9 mouse cellular contexts compared by ENCODE assay signal in the genomic region with DNA sequence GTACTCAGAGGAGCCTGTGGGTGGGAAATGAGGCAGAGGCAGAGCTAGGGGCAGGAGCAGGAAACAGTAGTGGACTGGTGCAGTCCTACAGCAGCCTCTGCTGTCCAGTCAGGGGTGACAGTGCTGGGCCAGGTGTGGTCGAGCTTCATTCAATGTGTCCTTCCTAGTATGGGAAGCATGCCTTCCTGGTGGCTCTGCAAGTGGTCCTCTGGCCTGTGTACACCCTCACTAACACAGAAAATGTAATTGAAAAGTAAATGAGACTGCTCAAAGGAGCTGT. TPM values are rescaled to one million over a fixed set of nuclear protein-coding genes. Genes with fewer than 3 reads are reported as not detected.
DNase-seq lines count a peak whose midpoint lies in the region; ATAC-seq and TF ChIP-seq lines count a peak whose summit lies in the region.
"Had no signal": no experiment of that assay in that cellular context is flagged by ENCODE, and none has a peak within 500 bp of the region (broad histone marks: within the 10 kb centered on the region; RNA-seq: fewer than 3 reads in every experiment).

No protein-coding gene starts in this region.

- H3K4me2 ChIP-seq in heart, embryonic 11.5 days, result peak overlapping the region; percentile 9; the same call in 1 of the 2 replicates
- H3K4me2 ChIP-seq in lung, embryonic 15.5 days, result no peak overlapping the region
- no peak overlapping the region for H3K4me2 ChIP-seq in embryonic facial prominence, embryonic 14.5 days (ENCODE audit: low read depth, low read length)
- H3K4me2 ChIP-seq in liver, embryonic 14.5 days (ENCODE audit: low read depth), result no peak overlapping the region

- no peaks in the 10 kb centered on the region for H3K36me3 ChIP-seq in heart, embryonic 11.5 days (ENCODE audit: control insufficient read depth, insufficient read depth, low read length)
- H3K36me3 ChIP-seq in lung, embryonic 15.5 days, result no peaks in the 10 kb centered on the region
- peaks cover 3% of the 10 kb centered on the region; the same call in 1 of the 2 replicates for H3K36me3 ChIP-seq in embryonic facial prominence, embryonic 14.5 days (ENCODE audit: control insufficient read depth, insufficient read depth, low read length)
- H3K36me3 ChIP-seq in liver, embryonic 14.5 days (replicated peaks; ENCODE audit: control insufficient read depth, insufficient read depth, low read depth), result no peaks in the 10 kb centered on the region

- H3K9ac ChIP-seq in heart, embryonic 11.5 days (ENCODE audit: low read depth, low read length), result 0 out of 2 replicates have a peak overlapping the region, but pooled peaks have one; percentile 0
- no peak overlapping the region for H3K9ac ChIP-seq in lung, embryonic 15.5 days
- no peak overlapping the region for H3K9ac ChIP-seq in embryonic facial prominence, embryonic 14.5 days (ENCODE audit: low read depth, low read length)
- no peak overlapping the region for H3K9ac ChIP-seq in liver, embryonic 14.5 days (replicated peaks)

- TF ChIP-seq EP300 in liver, embryonic 14.5 days (IDR thresholded peaks at IDR 0.05; ENCODE audit: low read depth), result no peak

- WGBS in heart, embryonic 11.5 days (ENCODE audit: insufficient replicate concordance), result 68% methylated on average over 1 of the region's 1 CpGs
- WGBS in lung, embryonic 15.5 days, result 57% methylated on average over 1 of the region's 1 CpGs
- WGBS in embryonic facial prominence, embryonic 14.5 days, result 46% methylated on average over 1 of the region's 1 CpGs
- 27% methylated on average over 1 of the region's 1 CpGs for WGBS in liver, embryonic 14.5 days (ENCODE audit: insufficient replicate concordance)

- peaks cover 38% of the 10 kb centered on the region for H3K4me1 ChIP-seq in heart, embryonic 11.5 days (ENCODE audit: control insufficient read depth, insufficient read depth, low read length)
- H3K4me1 ChIP-seq in lung, embryonic 15.5 days, result peaks cover 48% of the 10 kb centered on the region
- peaks cover 24% of the 10 kb centered on the region for H3K4me1 ChIP-seq in embryonic facial prominence, embryonic 14.5 days (ENCODE audit: control insufficient read depth, insufficient read depth, low read length)
- H3K4me1 ChIP-seq in liver, embryonic 14.5 days (replicated peaks; ENCODE audit: control insufficient read depth in 2 of 2, insufficient read depth in 2 of 2, low read length in 1 of 2), result peaks cover 31 to 45% of the 10 kb centered on the region in 2 experiments

- intact Hi-C loops in heart, postnatal 25 days (cut with DNase I), result loop anchor here (5.0 to 10.0 kb wide), 2 partner anchors 112 to 1671 kb away; a partner anchor contains a TSS

- no peaks in the 10 kb centered on the region for H3K9me3 ChIP-seq in heart, embryonic 11.5 days (replicated peaks; ENCODE audit: control insufficient read depth, low read length)
- H3K9me3 ChIP-seq in lung, embryonic 15.5 days, result no peaks in the 10 kb centered on the region
- no peaks in the 10 kb centered on the region for H3K9me3 ChIP-seq in embryonic facial prominence, embryonic 14.5 days (ENCODE audit: control insufficient read depth, low read length)
- no peaks in the 10 kb centered on the region for H3K9me3 ChIP-seq in liver, embryonic 14.5 days (ENCODE audit: control insufficient read depth, low read length)

- DNase-seq in heart, postnatal 25 days (ENCODE audit: low spot score), result no peak
- no peak for DNase-seq in lung, postnatal 25 days (ENCODE audit: low spot score)
- no peak for DNase-seq in embryonic facial prominence, embryonic 14.5 days (ENCODE audit: low spot score)
- DNase-seq in liver, embryonic 14.5 days (ENCODE audit: low read depth in 3 of 3, low spot score in 3 of 3), result no peak
- DNase-seq in yolk sac, embryonic 10.5 days (ENCODE audit: low spot score), result no peak
- DNase-seq in spleen, adult 12 weeks (ENCODE audit: low spot score), result no peak
- DNase-seq: layer of hippocampus, postnatal 36 days had no signal

- peak overlapping the region; percentile 74 for H3K27ac ChIP-seq in heart, embryonic 11.5 days (ENCODE audit: low read depth, low read length)
- peak overlapping the region; percentile 38 for H3K27ac ChIP-seq in lung, embryonic 15.5 days
- peak overlapping the region; percentile 53 for H3K27ac ChIP-seq in embryonic facial prominence, embryonic 14.5 days (replicated peaks; ENCODE audit: low read depth, low read length)
- peak overlapping the region; percentile 49 for H3K27ac ChIP-seq in liver, embryonic 14.5 days

- peak; percentile 34 for TF ChIP-seq CTCF in liver, embryonic 14.5 days (IDR thresholded peaks at IDR 0.05; ENCODE audit: low read depth)

- no peak for ATAC-seq in heart, embryonic 11.5 days (replicated peaks; ENCODE audit: insufficient number of reproducible peaks, low FRiP score, low TSS enrichment)
- ATAC-seq in lung, embryonic 15.5 days (ENCODE audit: borderline replicate concordance, extremely low read depth, low FRiP score, low TSS enrichment), result no peak
- no peak for ATAC-seq in embryonic facial prominence, embryonic 14.5 days (ENCODE audit: low read depth)
- no peak for ATAC-seq in liver, embryonic 14.5 days (ENCODE audit: insufficient read depth)

- H3K4me3 ChIP-seq in heart, embryonic 11.5 days (ENCODE audit: low read depth, low read length), result no peak overlapping the region
- H3K4me3 ChIP-seq in lung, embryonic 15.5 days, result no peak overlapping the region
- H3K4me3 ChIP-seq in embryonic facial prominence, embryonic 14.5 days (ENCODE audit: low read depth, low read length), result no peak overlapping the region
- H3K4me3 ChIP-seq in liver, embryonic 14.5 days (ENCODE audit: insufficient read depth in 1 of 2, low read depth in 2 of 2, low read length in 2 of 2), result no peak overlapping the region

- no peaks in the 10 kb centered on the region for H3K27me3 ChIP-seq in heart, embryonic 11.5 days (ENCODE audit: control insufficient read depth, insufficient read depth, low read length)
- no peaks in the 10 kb centered on the region for H3K27me3 ChIP-seq in lung, embryonic 15.5 days
- H3K27me3 ChIP-seq in embryonic facial prominence, embryonic 14.5 days (replicated peaks; ENCODE audit: control insufficient read depth, insufficient read depth, low read length), result no peaks in the 10 kb centered on the region
- no peaks in the 10 kb centered on the region for H3K27me3 ChIP-seq in liver, embryonic 14.5 days (ENCODE audit: control insufficient read depth, insufficient read depth, low read length)

RNA-seq across cellular contexts. Expression of a gene that starts 3.6 kb away (rescaled TPM):
- 2.7 and 3.5 TPM in 2 replicates for polyA plus RNA-seq in heart, embryonic 11.5 days (2014; fragmentation: Nextera tagmentation; extraction: Ambion mirVana)
- 10 to 100 TPM in 1 of 2 experiments, 1 to 10 TPM in 1; 9.8 to 10.6 TPM for total RNA-seq in heart, postnatal 25 days (2021)
- polyA plus RNA-seq in lung, embryonic 15.5 days (2015; fragmentation: Nextera tagmentation; extraction: Ambion mirVana), result 3.7 and 4.5 TPM in 2 replicates
- polyA plus RNA-seq in embryonic facial prominence, embryonic 14.5 days (2014; fragmentation: Nextera tagmentation; extraction: Ambion mirVana), result 4.8 and 5.8 TPM in 2 replicates
- 2.5 TPM in 2 replicates for polyA plus RNA-seq in liver, embryonic 14.5 days (2012; rRNA removed)
- 1.0 and 1.2 TPM in 2 replicates for polyA plus RNA-seq in liver, embryonic 14.5 days (2014; fragmentation: Nextera tagmentation; extraction: Ambion mirVana)
